Mouse (Mus musculus) heart, embryonic 11.5 days (tissue): ENCODE data around the gene Gprin2. TPM values are rescaled to one million over a fixed set of nuclear protein-coding genes. Genes with fewer than 3 reads are reported as not detected.

Experiments used
- ATAC-seq: fragments of 200-750 bp; cut with Nextera tagmentation; replicated peaks from 2 replicates; pipeline ENCODE4 v1.8.0; 2017; ENCODE audit warnings: moderate library complexity; ENCODE audit not compliant: insufficient number of reproducible peaks, low FRiP score, low TSS enrichment
- H3K27ac ChIP-seq: fragments of 300-500 bp; sonication (generic); 2 replicates; pipeline ENCODE4 v1.5.1; 2014; ENCODE audit warnings: mild to moderate bottlenecking, low read depth, low read length
- H3K27me3 ChIP-seq: fragments of 300-500 bp; sonication (generic); 2 replicates; pipeline ENCODE4 v1.6.1; 2014; ENCODE audit warnings: mild to moderate bottlenecking, low read length, mixed read lengths; ENCODE audit not compliant: control insufficient read depth, insufficient read depth
- H3K36me3 ChIP-seq: fragments of 300-500 bp; sonication (generic); 2 replicates; pipeline ENCODE4 v1.6.1; 2014; ENCODE audit warnings: mild to moderate bottlenecking, low read length, moderate library complexity, mixed read lengths; ENCODE audit not compliant: control insufficient read depth, insufficient read depth
- H3K4me1 ChIP-seq: fragments of 300-500 bp; sonication (generic); 2 replicates; pipeline ENCODE4 v1.6.1; 2014; ENCODE audit warnings: low read length; ENCODE audit not compliant: control insufficient read depth, insufficient read depth
- H3K4me2 ChIP-seq: fragments of 300-500 bp; sonication (generic); 2 replicates; pipeline ENCODE4 v1.6.1; 2014; ENCODE audit warnings: mild to moderate bottlenecking, moderate library complexity
- H3K4me3 ChIP-seq: fragments of 300-500 bp; sonication (generic); 2 replicates; pipeline ENCODE4 v1.5.1; 2014; ENCODE audit warnings: low read depth, low read length
- H3K9ac ChIP-seq: fragments of 300-500 bp; sonication (generic); 2 replicates; pipeline ENCODE4 v1.6.1; 2014; ENCODE audit warnings: mild to moderate bottlenecking, low read depth, low read length, moderate library complexity
- H3K9me3 ChIP-seq: fragments of 300-500 bp; sonication (generic); replicated peaks from 2 replicates; pipeline ENCODE4 v1.6.1; 2016; ENCODE audit warnings: low read length; ENCODE audit not compliant: control insufficient read depth
- WGBS: fragments of 180-500 bp; shearing (Covaris S2); extraction: QIAGEN DNeasy Blood & Tissue Kit; methylation state at CpG from one replicate; pipeline ENCODE4 v1.1.7; 2014; ENCODE audit not compliant: insufficient replicate concordance; 5-methylcytosine and 5-hydroxymethylcytosine counted together
- polyA plus RNA-seq: library from polyadenylated mRNA; unstranded; fragments of >200 nt; fragmentation: Nextera tagmentation; extraction: Ambion mirVana; gene quantifications from 2 replicates; pipeline ENCODE4 v1.2.1, GENCODE M21; 2014

Gene Gprin2
- polyA plus RNA-seq, 1 experiment from 2014 or later = 0.04 TPM

- 64% methylated on average over 1 of the region's 1 CpGs for WGBS
These were observed 59.1 kb downstream of the Gprin2 start for GRCm38 (mm10) chr14:34142316-34142715.

GRCm38 (mm10) chr14:34139671-34140664, 61.5 kb downstream of the Gprin2 start:
- WGBS = 84% methylated on average over 15 of the region's 15 CpGs
- no peak for ATAC-seq
- no peaks in the 10 kb centered on the region for H3K27me3 ChIP-seq
- no peak overlapping the region for H3K4me3 ChIP-seq
- no peaks in the 10 kb centered on the region for H3K9me3 ChIP-seq
- no peak overlapping the region for H3K9ac ChIP-seq
- H3K4me2 ChIP-seq = no peak overlapping the region
- H3K4me1 ChIP-seq = no peaks in the 10 kb centered on the region
- H3K36me3 ChIP-seq = no peaks in the 10 kb centered on the region
- H3K27ac ChIP-seq = no peak overlapping the region

More at GRCm38 (mm10) chr14:34142316-34142715, 59.1 kb downstream of the Gprin2 start:
- no peaks in the 10 kb centered on the region for H3K36me3 ChIP-seq
- no peak overlapping the region for H3K9ac ChIP-seq
- no peak overlapping the region for H3K4me2 ChIP-seq
- no peak overlapping the region for H3K4me3 ChIP-seq
- no peaks in the 10 kb centered on the region for H3K4me1 ChIP-seq
- no peak for ATAC-seq
- no peak overlapping the region for H3K27ac ChIP-seq
- H3K9me3 ChIP-seq = no peaks in the 10 kb centered on the region
- no peaks in the 10 kb centered on the region for H3K27me3 ChIP-seq

Other genes with a start within 250 kb of the Gprin2 start
- 0.03 and 0.24 TPM in 2 replicates for gene Rbp3, start 247.7 kb downstream of the Gprin2 start, polyA plus RNA-seq
- not detected in 2 replicates for gene Zfp488, start 222.9 kb downstream of the Gprin2 start, polyA plus RNA-seq
- not detected in 2 replicates for gene Gm30083, start 186.5 kb downstream of the Gprin2 start, polyA plus RNA-seq
- gene Gm5460, start 184.9 kb downstream of the Gprin2 start, polyA plus RNA-seq = not detected in 2 replicates
- not detected in 2 replicates for gene Antxrl, start 148.9 kb downstream of the Gprin2 start, polyA plus RNA-seq
- 1.1 and 1.4 TPM in 2 replicates for gene Anxa8, start 115.7 kb downstream of the Gprin2 start, polyA plus RNA-seq
- gene A630023A22Rik, start 98.9 kb downstream of the Gprin2 start, polyA plus RNA-seq = not detected in 2 replicates
- 0.20 and 0.23 TPM in 2 replicates for gene Npy4r, start 49.2 kb downstream of the Gprin2 start, polyA plus RNA-seq
- gene Syt15, start 17.9 kb upstream of the Gprin2 start, polyA plus RNA-seq = 0.16 TPM in 1 of 2 replicates, not detected in the other
- gene Shld2, start 108.8 kb upstream of the Gprin2 start, polyA plus RNA-seq = 6.2 and 6.9 TPM in 2 replicates
- gene Glud1, start 109.1 kb upstream of the Gprin2 start, polyA plus RNA-seq = 64.4 and 67.3 TPM in 2 replicates
- gene Fam25c, start 153.8 kb upstream of the Gprin2 start, polyA plus RNA-seq = not detected in 2 replicates
- 2.4 and 2.9 TPM in 2 replicates for gene Sncg, start 173.1 kb upstream of the Gprin2 start, polyA plus RNA-seq
- 15.8 and 23.1 TPM in 2 replicates for gene Mmrn2, start 173.8 kb upstream of the Gprin2 start, polyA plus RNA-seq